Mouse (Mus musculus): Measurements from ENCODE around the gene Prrt2. TPM values are rescaled to one million over a fixed set of nuclear protein-coding genes. Genes with fewer than 3 reads are reported as not detected.

Gene Prrt2
- total and polyA plus RNA-seq, 3 experiments = 0.12 to 1.4 TPM; not detected in 1

DNA sequence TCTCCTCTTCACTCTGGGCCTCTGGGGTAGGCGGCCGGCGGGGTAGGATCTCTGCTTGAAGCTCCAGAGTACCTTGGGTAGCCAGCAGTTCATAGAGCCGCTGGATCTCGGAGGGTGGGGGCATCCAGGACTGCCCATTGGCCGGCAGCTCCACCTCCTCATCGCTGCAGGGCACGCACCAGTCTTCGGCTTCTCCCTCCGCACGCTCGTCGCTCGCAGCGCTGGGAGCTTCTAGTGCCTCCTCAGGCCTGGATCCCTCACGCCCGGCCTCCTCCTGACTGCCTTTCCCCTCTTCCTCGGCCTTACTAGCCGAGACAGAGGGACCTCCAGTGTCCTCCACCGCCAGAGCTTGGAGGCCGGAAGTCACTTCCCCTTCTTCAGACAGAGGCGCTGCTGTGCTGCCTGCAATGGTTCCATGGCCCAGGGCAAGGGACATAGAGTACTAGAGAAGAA lies 4.5 kb downstream of the Prrt2 start:
- Histone ChIP-seq H3K27me3 (ENCODE audit: control insufficient read depth in 1 of 2, insufficient read depth in 2 of 2, low read length in 2 of 2) (no peaks in the 10 kb centered on the region), H3K9me3 (replicated peaks; ENCODE audit: insufficient read depth, low read length) (no peaks in the 10 kb centered on the region), H3K27ac (ENCODE audit: control insufficient read depth, low read depth, low read length) (peak overlapping the region; percentile 96), H3K9ac (ENCODE audit: control insufficient read depth, low read depth, low read length, poor library complexity, severe bottlenecking) (peak overlapping the region; percentile 99), H3K79me2 (ENCODE audit: control insufficient read depth, insufficient read depth, low read length, poor library complexity) (peaks cover 36% of the 10 kb centered on the region), H3K4me3 (ENCODE audit: control insufficient read depth in 1 of 2, insufficient read depth in 1 of 2, low read depth in 2 of 2, low read length in 2 of 2) (peak overlapping the region; percentile 68 to 99), H3K36me3 (ENCODE audit: control insufficient read depth in 1 of 2, insufficient read depth in 2 of 2, low read length in 2 of 2) (peaks cover 0 to 10% of the 10 kb centered on the region in 2 experiments; a peak in 2 of 4 replicates), H3K4me1 (ENCODE audit: control insufficient read depth in 1 of 2, insufficient read depth in 2 of 2, low read length in 2 of 2) (peaks cover 0 to 10% of the 10 kb centered on the region in 2 experiments; a peak in 3 of 4 replicates)
- DNase-seq (ENCODE audit: low read depth, low spot score) = no peak
- TF ChIP-seq MXI1 (IDR thresholded peaks at IDR 0.05; ENCODE audit: low read depth, low read length) (peak; percentile 55), GATA1 (IDR thresholded peaks at IDR 0.05; ENCODE audit: low read depth, low read length) (no peak), POLR2A (IDR thresholded peaks at IDR 0.05; ENCODE audit: control insufficient read depth in 1 of 2, insufficient read depth in 1 of 2, low read depth in 1 of 2, low read length in 2 of 2, poor library complexity in 1 of 2) (peak in 1 of 2 experiments; percentile 16; a peak in 1 of 4 replicates), ELF1 (IDR thresholded peaks at IDR 0.05; ENCODE audit: low read depth, low read length) (peak; percentile 77), MYC (IDR thresholded peaks at IDR 0.05; ENCODE audit: low read depth, low read length) (no peak), MAZ (IDR thresholded peaks at IDR 0.05; ENCODE audit: low read depth, low read length) (no peak; the same call in 1 of the 2 replicates), GABPA (IDR thresholded peaks at IDR 0.05; ENCODE audit: low read depth, low read length) (no peak), SIN3A (IDR thresholded peaks at IDR 0.05; ENCODE audit: low read length) (no peak; the same call in 1 of the 2 replicates), USF1 (IDR thresholded peaks at IDR 0.05; ENCODE audit: low read depth, low read length) (no peak), RCOR1 (IDR thresholded peaks at IDR 0.05; ENCODE audit: low read depth, low read length) (no peak), UBTF (IDR thresholded peaks at IDR 0.05; ENCODE audit: borderline replicate concordance, insufficient read depth, low read depth, low read length) (peak; percentile 72; the same call in 1 of the 2 replicates), E2F4 (IDR thresholded peaks at IDR 0.05; ENCODE audit: borderline replicate concordance, low read depth, low read length) (no peak), NELFE (IDR thresholded peaks at IDR 0.05; ENCODE audit: low read depth, low read length) (peak; percentile 8), RAD21 (IDR thresholded peaks at IDR 0.05; ENCODE audit: low read depth, low read length) (no peak), ZMIZ1 (IDR thresholded peaks at IDR 0.05; ENCODE audit: low read depth, low read length) (peak; percentile 74; the same call in 1 of the 2 replicates), TCF12 (IDR thresholded peaks at IDR 0.05; ENCODE audit: low read depth, low read length) (peak; percentile 33; the same call in 1 of the 2 replicates), EP300 (IDR thresholded peaks at IDR 0.05; ENCODE audit: low read depth in 1 of 2, low read length in 2 of 2) (no peak), CHD2 (IDR thresholded peaks at IDR 0.05; ENCODE audit: low read length) (no peak), POLR2AphosphoS2 (IDR thresholded peaks at IDR 0.05; ENCODE audit: low read length) (no peak; the same call in 1 of the 2 replicates), CHD1 (IDR thresholded peaks at IDR 0.05; ENCODE audit: low read depth, low read length) (peak; percentile 90; the same call in 1 of the 2 replicates), KAT2A (conservative IDR thresholded peaks at IDR 0.05; ENCODE audit: low read depth, low read length) (no peak), TBP (IDR thresholded peaks at IDR 0.05; ENCODE audit: low read depth, low read length) (0 out of 2 replicates have a peak, but pooled peaks have one; percentile 5), MYB (IDR thresholded peaks at IDR 0.05; ENCODE audit: low read depth, low read length) (no peak), JUND (IDR thresholded peaks at IDR 0.05; ENCODE audit: low read depth, low read length) (no peak), MAX (IDR thresholded peaks at IDR 0.05; ENCODE audit: low read length) (peak; percentile 41), NRF1 (IDR thresholded peaks at IDR 0.05; ENCODE audit: insufficient read depth, low read depth, low read length, poor library complexity, severe bottlenecking) (0 out of 2 replicates have a peak, but pooled peaks have one; percentile 4), USF2 (IDR thresholded peaks at IDR 0.05; ENCODE audit: borderline replicate concordance in 1 of 2, insufficient read depth in 1 of 2, low read depth in 1 of 2, low read length in 2 of 2) (no peak)

Data from MEL (cell line).